Mouse (Mus musculus) CH12.LX (cell line): Measurements from ENCODE around the gene Mad2l2. TPM values are rescaled to one million over a fixed set of nuclear protein-coding genes. Genes with fewer than 3 reads are reported as not detected.

Experiments
- DNase-seq: peaks from one replicate; pipeline ENCODE4 v3.0.0-alpha.2; 2013; ENCODE audit errors: extremely low read depth
- H3K27ac ChIP-seq: 2 replicates; pipeline ENCODE4 v1.5.1; 2012; ENCODE audit warnings: low read depth, mild to moderate bottlenecking, control low read depth, moderate library complexity; ENCODE audit not compliant: insufficient read depth
- H3K27me3 ChIP-seq: replicated peaks from 2 replicates; pipeline ENCODE3; 2012; ENCODE audit warnings: inconsistent platforms
- H3K36me3 ChIP-seq, 2 experiments: replicated peaks in 1 of 2; 2 replicates each; pipeline versions ENCODE3 to v1.6.1; 2012; ENCODE audit warnings: inconsistent platforms in 1 of 2, low read length in 1 of 2, mild to moderate bottlenecking in 1 of 2, mixed read lengths in 1 of 2, moderate library complexity in 1 of 2; ENCODE audit not compliant: control insufficient read depth in 1 of 2, insufficient read depth in 1 of 2
- H3K4me1 ChIP-seq, 2 experiments: 2 replicates each; pipeline ENCODE4 v1.6.1; 2012; ENCODE audit warnings: inconsistent platforms in 1 of 2, moderate library complexity in 1 of 2; ENCODE audit not compliant: insufficient read depth in 2 of 2, control insufficient read depth in 1 of 2
- H3K4me2 ChIP-seq: 2 replicates; pipeline ENCODE4 v1.6.1; 2012; ENCODE audit warnings: low read depth, mild to moderate bottlenecking, control low read depth; ENCODE audit not compliant: poor library complexity, insufficient read depth, severe bottlenecking
- H3K4me3 ChIP-seq, 3 experiments: fragments of 150-350 bp in 1 of 3; sonication (generic) in 1 of 3; replicated peaks in 1 of 3; 2 replicates each; pipeline versions ENCODE3 to v1.5.1; 2011 to 2012; ENCODE audit warnings: low read depth in 2 of 3, low read length in 2 of 3, mild to moderate bottlenecking in 2 of 3, moderate library complexity in 2 of 3, control low read depth in 1 of 3, improper control_type of control experiment in 1 of 3, inconsistent platforms in 1 of 3, mixed read lengths in 1 of 3; ENCODE audit not compliant: poor library complexity in 1 of 3
- H3K79me2 ChIP-seq: replicated peaks from 2 replicates; pipeline ENCODE4 v1.6.1; 2012; ENCODE audit warnings: mild to moderate bottlenecking, moderate library complexity; ENCODE audit not compliant: control insufficient read depth, poor library complexity, insufficient read depth, severe bottlenecking; ENCODE audit errors: extremely low read depth
- H3K9ac ChIP-seq: 2 replicates; pipeline ENCODE4 v1.6.1; 2012; ENCODE audit warnings: low read depth, mild to moderate bottlenecking, control low read depth, moderate library complexity; ENCODE audit not compliant: insufficient read depth
- H3K9me3 ChIP-seq: replicated peaks from 2 replicates; pipeline ENCODE3; 2012; ENCODE audit warnings: low read length, inconsistent platforms, mixed read lengths
- BHLHE40 ChIP-seq: IDR thresholded peaks from 2 replicates; pipeline ENCODE4 v1.6.1; 2011; ENCODE audit warnings: mild to moderate bottlenecking, low read depth, low read length, improper control_type of control experiment
- CHD2 ChIP-seq: IDR thresholded peaks from 2 replicates; pipeline ENCODE4 v1.6.1; 2011; ENCODE audit warnings: low read length, improper control_type of control experiment
- CTCF ChIP-seq, 2 experiments: IDR thresholded peaks in 1 of 2; conservative IDR thresholded peaks in 1 of 2; 2 replicates each; pipeline ENCODE4 v1.5.1; 2011 to 2012; ENCODE audit warnings: low read depth in 2 of 2, low read length in 2 of 2, improper control_type of control experiment in 1 of 2, inconsistent platforms in 1 of 2, mild to moderate bottlenecking in 1 of 2, moderate library complexity in 1 of 2
- E2F4 ChIP-seq: IDR thresholded peaks from 2 replicates; pipeline ENCODE4 v1.6.1; 2011; ENCODE audit warnings: low read depth, low read length, improper control_type of control experiment; ENCODE audit not compliant: insufficient replicate concordance
- ELF1 ChIP-seq: IDR thresholded peaks from 2 replicates; pipeline ENCODE4 v1.6.1; 2014; ENCODE audit warnings: low read depth, mild to moderate bottlenecking, inconsistent platforms, low read length, improper control_type of control experiment
- EP300 ChIP-seq: IDR thresholded peaks from 2 replicates; pipeline ENCODE4 v1.6.1; 2011; ENCODE audit warnings: low read length, improper control_type of control experiment
- GABPA ChIP-seq: IDR thresholded peaks from 2 replicates; pipeline ENCODE4 v1.6.1; 2012; ENCODE audit warnings: low read depth, low read length, improper control_type of control experiment, inconsistent platforms; ENCODE audit not compliant: insufficient replicate concordance
- HCFC1 ChIP-seq: IDR thresholded peaks from 2 replicates; pipeline ENCODE4 v1.6.1; 2012; ENCODE audit warnings: low read depth, mild to moderate bottlenecking, inconsistent platforms, low read length, improper control_type of control experiment
- JUN ChIP-seq: IDR thresholded peaks from 2 replicates; pipeline ENCODE4 v1.6.1; 2011; ENCODE audit warnings: low read depth, mild to moderate bottlenecking, low read length, improper control_type of control experiment, moderate library complexity; ENCODE audit not compliant: insufficient read depth
- MAFK ChIP-seq: IDR thresholded peaks from 2 replicates; pipeline ENCODE4 v1.6.1; 2011; ENCODE audit warnings: low read length, improper control_type of control experiment; ENCODE audit not compliant: insufficient replicate concordance
- MAX ChIP-seq: IDR thresholded peaks from 2 replicates; pipeline ENCODE4 v1.6.1; 2011; ENCODE audit warnings: low read length, improper control_type of control experiment
- MAZ ChIP-seq: IDR thresholded peaks from 2 replicates; pipeline ENCODE4 v1.6.1; 2012; ENCODE audit warnings: low read depth, mild to moderate bottlenecking, inconsistent platforms, low read length, improper control_type of control experiment, moderate library complexity
- MEF2A ChIP-seq: IDR thresholded peaks from 2 replicates; pipeline ENCODE4 v1.6.1; 2014; ENCODE audit warnings: low read depth, mild to moderate bottlenecking, inconsistent platforms, low read length, improper control_type of control experiment, borderline replicate concordance
- MXI1 ChIP-seq: IDR thresholded peaks from 2 replicates; pipeline ENCODE4 v1.6.1; 2011; ENCODE audit warnings: mild to moderate bottlenecking, low read depth, low read length, improper control_type of control experiment
- MYC ChIP-seq: IDR thresholded peaks from 2 replicates; pipeline ENCODE4 v1.6.1; 2011; ENCODE audit warnings: low read depth, mild to moderate bottlenecking, improper control_type of control experiment, low read length
- NELFE ChIP-seq: IDR thresholded peaks from 2 replicates; pipeline ENCODE4 v1.6.1; 2011; ENCODE audit warnings: low read depth, low read length, improper control_type of control experiment
- PAX5 ChIP-seq: IDR thresholded peaks from 2 replicates; pipeline ENCODE4 v1.6.1; 2012; ENCODE audit warnings: low read length, inconsistent platforms, mixed read lengths
- POLR2A ChIP-seq: IDR thresholded peaks from 2 replicates; pipeline ENCODE4 v1.6.1; 2011; ENCODE audit warnings: low read depth, mild to moderate bottlenecking, improper control_type of control experiment, low read length
- RAD21 ChIP-seq: IDR thresholded peaks from 2 replicates; pipeline ENCODE4 v1.6.1; 2011; ENCODE audit warnings: low read depth, mild to moderate bottlenecking, low read length, improper control_type of control experiment, moderate library complexity
- RCOR1 ChIP-seq: conservative IDR thresholded peaks from 2 replicates; pipeline ENCODE4 v1.6.1; 2012; ENCODE audit warnings: low read depth, mild to moderate bottlenecking, inconsistent platforms, low read length, improper control_type of control experiment
- SIN3A ChIP-seq: IDR thresholded peaks from 2 replicates; pipeline ENCODE4 v1.6.1; 2012; ENCODE audit warnings: low read length, improper control_type of control experiment, inconsistent platforms
- SMC3 ChIP-seq: IDR thresholded peaks from 2 replicates; pipeline ENCODE4 v1.6.1; 2011; ENCODE audit warnings: low read depth, low read length, improper control_type of control experiment
- TBP ChIP-seq: conservative IDR thresholded peaks from 2 replicates; pipeline ENCODE4 v1.6.1; 2011; ENCODE audit warnings: low read depth, low read length, improper control_type of control experiment
- TCF12 ChIP-seq: IDR thresholded peaks from 2 replicates; pipeline ENCODE4 v1.6.1; 2014; ENCODE audit warnings: low read depth, mild to moderate bottlenecking, inconsistent platforms, low read length, improper control_type of control experiment
- USF1 ChIP-seq: IDR thresholded peaks from 2 replicates; pipeline ENCODE4 v1.6.1; 2014; ENCODE audit warnings: low read depth, mild to moderate bottlenecking, inconsistent platforms, low read length, improper control_type of control experiment
- USF2 ChIP-seq: conservative IDR thresholded peaks from 2 replicates; pipeline ENCODE4 v1.6.1; 2011; ENCODE audit warnings: low read depth, low read length, improper control_type of control experiment
- ZC3H11A ChIP-seq: IDR thresholded peaks from 2 replicates; pipeline ENCODE4 v1.6.1; 2012; ENCODE audit warnings: low read depth, mild to moderate bottlenecking, inconsistent platforms, low read length, improper control_type of control experiment
- ZKSCAN1 ChIP-seq: IDR thresholded peaks from 2 replicates; pipeline ENCODE4 v1.6.1; 2012; ENCODE audit warnings: low read depth, inconsistent platforms, low read length, improper control_type of control experiment, borderline replicate concordance
- ZMIZ1 ChIP-seq: IDR thresholded peaks from 2 replicates; pipeline ENCODE4 v1.6.1; 2012; ENCODE audit warnings: low read depth, mild to moderate bottlenecking, inconsistent platforms, low read length, improper control_type of control experiment
- ZNF384 ChIP-seq: IDR thresholded peaks from 2 replicates; pipeline ENCODE4 v1.6.1; 2012; ENCODE audit warnings: low read depth, low read length, improper control_type of control experiment, inconsistent platforms
- dilution Hi-C: fragments of 300-500 bp; cut with MboI; formaldehyde crosslinking; loops from 2 replicates; pipeline ENCODE4 v1.14.3; 2020; ENCODE audit warnings: low sequenced_read_pairs; ENCODE audit not compliant: extremely low pct_unique_long_range_greater_than_20kb, extremely low pct_ligation_motif_present
- in situ Hi-C: fragments of 300-500 bp; cut with MboI; formaldehyde crosslinking; loops from 3 replicates; pipeline ENCODE4 v1.14.3; 2019; ENCODE audit warnings: low sequenced_read_pairs, low pct_ligation_motif_present, low pct_unique_long_range_greater_than_20kb, mixed read lengths
- polyA plus RNA-seq: library from polyadenylated mRNA; unstranded; fragments of >175 nt; gene quantifications from 2 replicates; pipeline ENCODE4 v1.2.1, GENCODE M21; 2012; ENCODE audit warnings: low read depth; ENCODE audit not compliant: insufficient read length
- total RNA-seq, 2 experiments: library from RNA; depleted of rRNA; stranded (reverse); fragments of 300-350 nt in 1 of 2; fragments of >200 nt in 1 of 2; gene quantifications; 2 replicates each; pipeline ENCODE4 v1.2.3; 2012 to 2014

Mad2l2 gene
- total and polyA plus RNA-seq, 3 experiments = 23.1 to 43.3 (median 36.5) TPM

DNA sequence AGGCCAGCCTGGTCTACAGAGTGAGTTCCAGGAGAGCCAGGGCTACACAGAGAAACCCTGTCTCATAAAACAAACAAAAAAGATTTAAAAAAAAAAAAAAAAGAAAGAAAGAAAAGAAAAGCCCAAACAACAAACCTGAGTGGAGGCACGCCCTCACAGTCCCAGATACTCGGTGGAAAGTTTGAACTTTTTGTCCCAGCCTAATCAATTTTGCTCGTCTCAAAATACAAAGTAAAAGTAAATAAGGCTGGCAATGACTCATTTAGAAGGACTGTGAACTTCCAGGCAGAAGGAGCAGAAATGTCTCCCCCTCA, 20.7 kb downstream of the Mad2l2 start:
- Histone ChIP-seq H3K79me2 (no peaks in the 10 kb centered on the region), H3K9ac (peak overlapping the region; percentile 69), H3K36me3 (peaks cover 26 to 47% of the 10 kb centered on the region in 2 experiments), H3K27ac (no peak overlapping the region), H3K4me3 (peak overlapping the region; percentile 76 to 82 (median 77)), H3K9me3 (no peaks in the 10 kb centered on the region), H3K4me2 (peak overlapping the region; percentile 78), H3K27me3 (no peaks in the 10 kb centered on the region), H3K4me1 (peaks cover 0 to 5% of the 10 kb centered on the region in 2 experiments; a peak in 2 of 4 replicates)
- in situ Hi-C loops (loop anchor here (5.0 to 25.0 kb wide), 3 partner anchors 34 to 461 kb away; partner anchors contain the start of gene Masp2), dilution Hi-C loops (no loop called here)
- TF ChIP-seq ZKSCAN1 (no peak), PAX5 (no peak), BHLHE40 (no peak), CHD2 (no peak), TBP (no peak), ELF1 (no peak), POLR2A (no peak), SIN3A (no peak)
- DNase-seq = no peak

DNA sequence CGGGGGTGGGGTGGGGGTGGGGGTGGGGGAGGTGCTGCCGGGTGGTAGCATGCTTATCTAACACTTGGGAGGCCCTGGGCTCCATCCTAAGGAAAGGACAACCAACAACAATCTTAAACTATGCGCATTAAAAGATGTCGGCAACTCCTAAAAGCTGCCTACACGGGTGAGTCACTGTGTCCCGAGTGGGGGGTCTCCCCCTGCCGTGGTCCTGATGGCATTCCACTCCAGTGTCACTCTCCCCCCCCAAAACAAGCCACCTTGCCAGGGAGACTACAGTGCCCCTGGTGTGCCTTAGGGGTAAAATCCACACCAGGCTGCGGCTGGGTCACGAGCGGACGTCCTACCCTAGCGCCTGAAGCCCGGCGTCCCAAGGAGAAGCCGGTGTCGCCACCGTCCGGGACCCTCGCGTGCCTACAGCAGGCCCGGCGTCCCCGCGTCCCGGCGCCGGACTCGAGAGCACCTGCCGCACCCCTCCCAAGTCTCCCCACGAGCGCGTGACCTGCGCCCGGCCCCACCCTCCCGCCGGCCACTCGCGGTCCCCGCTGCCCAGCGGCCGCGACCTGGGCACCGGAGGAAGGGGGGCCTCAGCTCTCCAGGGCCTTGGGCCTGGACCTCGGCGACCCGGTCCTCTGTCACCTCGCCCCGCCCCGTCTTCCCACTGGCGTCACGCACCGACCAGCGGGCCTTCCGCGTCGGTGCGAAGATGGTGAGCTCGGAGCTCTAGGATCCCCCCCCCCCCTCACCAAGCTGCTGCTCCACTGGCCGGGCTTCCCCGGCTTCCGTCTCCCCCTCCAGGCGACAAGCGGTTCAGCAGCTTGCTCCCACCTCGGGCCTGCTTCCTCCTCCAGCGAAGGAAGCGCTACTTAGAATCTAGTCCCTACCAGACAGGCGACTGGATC, 21.3 kb downstream of the Mad2l2 start, which contains the start of gene Fbxo6:
Gene Fbxo6, minus strand, starts transcription at position 874 of the 902 bp plus-strand sequence.
- Histone ChIP-seq H3K27ac (peak within 1 kb of the TSS; percentile 62), H3K9ac (peak within 1 kb of the TSS; percentile 69), H3K79me2 (no peaks in the 10 kb centered on the region), H3K4me3 (peak within 1 kb of the TSS; percentile 76 to 82 (median 77)), H3K4me1 (peaks cover 0 to 5% of the 10 kb centered on the region in 2 experiments; a peak in 2 of 4 replicates), H3K27me3 (no peaks in the 10 kb centered on the region), H3K9me3 (no peaks in the 10 kb centered on the region), H3K36me3 (peaks cover 24 to 46% of the 10 kb centered on the region in 2 experiments), H3K4me2 (peak within 1 kb of the TSS; percentile 78)
- dilution Hi-C loops (no loop called here), in situ Hi-C loops (loop anchor here (5.0 to 25.0 kb wide), 3 partner anchors 34 to 461 kb away; partner anchors contain the start of gene Masp2)
- peak; percentile 92 for DNase-seq
- TF ChIP-seq ZMIZ1 (peak; percentile 81), TBP (no peak), RCOR1 (peak; percentile 55; the same call in 1 of the 2 replicates), PAX5 (no peak), RAD21 (peak; percentile 47), JUN (no peak), MYC (0 out of 2 replicates have a peak, but pooled peaks have one; percentile 40), ZNF384 (no peak), TCF12 (peak; percentile 50; the same call in 1 of the 2 replicates), E2F4 (no peak), CTCF (conservative IDR thresholded peaks at IDR 0.05 in 1 of 2, IDR thresholded peaks at IDR 0.05 in 1 of 2; ENCODE audit: low read depth in 2 of 2, low read length in 2 of 2) (peak in 1 of 2 experiments; percentile 76; a peak in 2 of 4 replicates), USF1 (no peak), MAX (peak; percentile 77; the same call in 1 of the 2 replicates), EP300 (no peak), GABPA (no peak), MXI1 (peak; percentile 74), USF2 (no peak), MAZ (peak; percentile 96), HCFC1 (peak; percentile 75), ZKSCAN1 (no peak), MAFK (no peak), NELFE (peak; percentile 69; the same call in 1 of the 2 replicates), MEF2A (peak; percentile 34), ZC3H11A (no peak), SMC3 (peak; percentile 64), POLR2A (peak; percentile 60; the same call in 1 of the 2 replicates)
